Mouse (Mus musculus): Measurements from ENCODE around the gene Ak5. TPM values are rescaled to one million over a fixed set of nuclear protein-coding genes. Genes with fewer than 3 reads are reported as not detected.

Gene Ak5
- polyA plus RNA-seq (2017; shearing (Covaris generic)): under 1 TPM in 1 of 2 experiments, not detected in 1; 0.33 TPM

GRCm38 (mm10) chr3:152668239-152668638 is at the start of gene Ak5:
Gene Ak5, minus strand, starts transcription at chr3:152668360.

GRCm38 (mm10) chr3:152713991-152714902 is 46.1 kb upstream of the Ak5 start, which contains the start of gene Pigk:
Gene Pigk, plus strand, starts transcription at chr3:152714100.

Other genes with a start within 250 kb of the Ak5 start
- 10 to 100 TPM; 52.3 to 58.3 TPM for gene Pigk, start 45.7 kb upstream of the Ak5 start, polyA plus RNA-seq (2017; shearing (Covaris generic))